Mouse (Mus musculus): ENCODE data around the gene Ccl9.

GRCm38 (mm10) chr11:83567311-83567710 lies 11.1 kb downstream of the Ccl9 start:
- TF ChIP-seq CTCF (conservative IDR thresholded peaks at IDR 0.05; ENCODE audit: insufficient read depth, insufficient read length, low read depth, low read length) = no peak
- TF ChIP-seq POLR2A (IDR thresholded peaks at IDR 0.05; ENCODE audit: low read depth, low read length) = no peak
